Mouse (Mus musculus) midbrain, postnatal 0 days (tissue): Measurements from ENCODE around the gene Vps37d. TPM values are rescaled to one million over a fixed set of nuclear protein-coding genes. Genes with fewer than 3 reads are reported as not detected.
A peak's percentile ranks its signal among the peaks of the same experiment; 100 is the strongest.
"Not testable (repeated sequence)": the region's sequence is repeated elsewhere in the genome, so short reads cannot be mapped to it uniquely, and the experiment has no call there.

Experiments used
- ATAC-seq: fragments of 200-750 bp; cut with Nextera tagmentation; 2 replicates; pipeline ENCODE4 v1.8.0; 2017; ENCODE audit warnings: moderate number of reproducible peaks, mild to moderate bottlenecking, moderate TSS enrichment, moderate library complexity; ENCODE audit not compliant: low FRiP score
- DNase-seq: peaks from one replicate; pipeline ENCODE4 v3.0.0-alpha.2; 2015; ENCODE audit warnings: low spot score
- H3K27ac ChIP-seq: fragments of 300-500 bp; sonication (generic); 2 replicates; pipeline ENCODE4 v1.5.1; 2014; ENCODE audit warnings: low read depth, mild to moderate bottlenecking, low read length, mixed read lengths
- H3K27me3 ChIP-seq: fragments of 300-500 bp; sonication (generic); 2 replicates; pipeline ENCODE4 v1.6.1; 2014; ENCODE audit warnings: low read length, control low read depth, mixed read lengths; ENCODE audit not compliant: insufficient read depth
- H3K36me3 ChIP-seq: fragments of 300-500 bp; sonication (generic); 2 replicates; pipeline ENCODE4 v1.6.1; 2014; ENCODE audit warnings: low read length, control low read depth, mixed read lengths; ENCODE audit not compliant: insufficient read depth
- H3K4me1 ChIP-seq: fragments of 300-500 bp; sonication (generic); 2 replicates; pipeline ENCODE4 v1.6.1; 2014; ENCODE audit warnings: mild to moderate bottlenecking, control low read depth, antibody characterized with exemption, low read length, mixed read lengths; ENCODE audit not compliant: insufficient read depth
- H3K4me2 ChIP-seq: fragments of 300-500 bp; sonication (generic); 2 replicates; pipeline ENCODE4 v1.6.1; 2014; ENCODE audit warnings: low read depth, mild to moderate bottlenecking, low read length, mixed read lengths; ENCODE audit not compliant: poor library complexity, severe bottlenecking
- H3K4me3 ChIP-seq: fragments of 300-500 bp; sonication (generic); 2 replicates; pipeline ENCODE4 v1.5.1; 2014; ENCODE audit warnings: low read depth, mild to moderate bottlenecking, low read length, moderate library complexity
- H3K9ac ChIP-seq: fragments of 300-500 bp; sonication (generic); replicated peaks from 2 replicates; pipeline ENCODE4 v1.6.1; 2014; ENCODE audit warnings: mild to moderate bottlenecking, low read length, moderate library complexity, mixed read lengths; ENCODE audit not compliant: poor library complexity, severe bottlenecking
- H3K9me3 ChIP-seq: fragments of 300-500 bp; sonication (generic); 2 replicates; pipeline ENCODE4 v1.6.1; 2016; ENCODE audit warnings: low read length, control low read depth
- CTCF ChIP-seq: IDR thresholded peaks from 2 replicates; pipeline ENCODE4 v1.5.1; 2016; ENCODE audit warnings: antibody characterized with exemption, mild to moderate bottlenecking
- WGBS: fragments of 180-500 bp; shearing (Covaris S2); extraction: QIAGEN DNeasy Blood & Tissue Kit; methylation state at CpG from one replicate; pipeline ENCODE4 v1.1.7; 2014; 5-methylcytosine and 5-hydroxymethylcytosine counted together
- polyA plus RNA-seq: library from polyadenylated mRNA; unstranded; fragments of >200 nt; fragmentation: Nextera tagmentation; extraction: Ambion mirVana; gene quantifications from 2 replicates; pipeline ENCODE4 v1.2.1, GENCODE M21; 2015
- total RNA-seq: library from RNA; depleted of rRNA; stranded (reverse); fragments of >200 nt; gene quantifications from 2 replicates; pipeline ENCODE4 v1.2.3, GENCODE M21; 2014

Gene Vps37d
- total and polyA plus RNA-seq, 2 experiments from 2014 or later = 32.0 to 95.4 TPM

DNA sequence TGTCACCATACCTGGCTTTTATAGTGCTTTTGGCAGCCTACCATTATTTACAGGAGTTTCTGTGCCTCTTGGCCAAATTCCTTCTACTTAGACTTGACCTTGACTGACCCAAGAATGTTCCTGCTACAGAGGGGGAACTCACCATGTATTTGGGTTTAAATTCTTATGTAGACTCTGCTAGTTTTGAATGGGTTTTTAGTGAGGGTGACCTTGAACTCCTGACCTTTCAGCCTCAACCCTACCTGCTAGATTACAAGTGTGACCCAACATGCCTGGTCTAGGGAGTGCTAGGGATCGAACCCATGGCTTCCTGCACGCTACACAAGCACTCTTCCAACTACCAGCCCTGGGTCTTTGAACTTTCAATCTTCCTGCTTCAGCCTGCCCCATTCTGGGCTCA lies 6.0 kb downstream of the Vps37d start:
- Histone ChIP-seq H3K36me3 (peaks cover 21% of the 10 kb centered on the region), H3K9ac (no peak overlapping the region), H3K27me3 (no peaks in the 10 kb centered on the region), H3K4me1 (no peaks in the 10 kb centered on the region), H3K4me3 (no peak overlapping the region), H3K4me2 (no peak overlapping the region), H3K9me3 (no peaks in the 10 kb centered on the region), H3K27ac (no peak overlapping the region)
- DNase-seq (no peak), ATAC-seq (no peak)
- TF ChIP-seq CTCF = no peak
- 90% methylated on average over 2 of the region's 2 CpGs for WGBS

DNA sequence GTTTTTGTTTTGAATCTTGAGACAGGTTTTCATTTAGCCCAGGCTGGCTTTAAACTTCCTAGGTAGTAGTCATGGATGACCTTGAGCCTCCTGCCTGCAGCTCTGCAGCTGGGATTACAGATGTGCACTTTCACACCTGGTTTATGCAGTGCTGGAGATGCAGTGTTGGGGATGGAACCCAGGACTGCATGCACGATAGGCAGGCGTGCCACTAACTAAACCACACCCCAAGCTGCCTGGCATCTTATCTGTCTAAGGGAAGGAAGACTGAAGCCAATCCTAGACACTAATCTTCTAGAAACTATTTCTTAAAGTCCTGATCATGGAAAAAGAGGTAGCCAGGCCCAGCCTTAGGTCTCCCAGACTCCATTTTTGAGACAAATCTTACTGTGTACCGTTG lies 7.6 kb downstream of the Vps37d start:
- no peak overlapping the region for H3K4me2 ChIP-seq
- H3K36me3 ChIP-seq = peaks cover 21% of the 10 kb centered on the region
- H3K9me3 ChIP-seq = no peaks in the 10 kb centered on the region
- ATAC-seq (no peak), DNase-seq (no peak)
- no peaks in the 10 kb centered on the region for H3K4me1 ChIP-seq
- H3K4me3 ChIP-seq = no peak overlapping the region
- WGBS = 93% methylated on average over 3 of the region's 3 CpGs
- H3K9ac ChIP-seq = no peak overlapping the region
- H3K27ac ChIP-seq = no peak overlapping the region
- no peaks in the 10 kb centered on the region for H3K27me3 ChIP-seq
- no peak for TF ChIP-seq CTCF

DNA sequence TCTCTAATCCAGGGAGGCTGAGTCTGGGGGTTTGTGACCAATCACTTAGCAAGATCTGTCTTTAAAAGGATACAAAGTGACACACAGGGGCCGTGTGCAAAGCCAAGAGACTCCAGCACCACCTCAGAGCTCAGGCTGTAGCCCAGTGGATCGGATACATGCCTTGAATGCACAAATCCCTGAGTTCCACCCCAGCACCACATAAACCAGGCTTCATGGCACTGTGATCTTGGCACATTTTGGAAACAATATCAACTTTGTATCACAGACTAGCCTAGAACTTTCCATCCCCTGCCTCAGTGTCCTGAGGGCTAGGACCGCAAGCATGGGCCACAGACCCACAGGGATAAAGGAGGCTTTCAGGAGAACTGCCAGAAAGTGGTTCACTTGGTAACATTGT lies 12.1 kb downstream of the Vps37d start:
- Histone ChIP-seq H3K27ac (no peak overlapping the region), H3K4me1 (peaks cover 6% of the 10 kb centered on the region; the same call in 1 of the 2 replicates), H3K36me3 (peaks cover 4% of the 10 kb centered on the region; the same call in 1 of the 2 replicates), H3K4me2 (no peak overlapping the region), H3K4me3 (no peak overlapping the region), H3K27me3 (no peaks in the 10 kb centered on the region), H3K9ac (no peak overlapping the region), H3K9me3 (no peaks in the 10 kb centered on the region)
- ATAC-seq (no peak), DNase-seq (no peak)
- no peak for TF ChIP-seq CTCF
- 95% methylated on average over 3 of the region's 3 CpGs for WGBS

DNA sequence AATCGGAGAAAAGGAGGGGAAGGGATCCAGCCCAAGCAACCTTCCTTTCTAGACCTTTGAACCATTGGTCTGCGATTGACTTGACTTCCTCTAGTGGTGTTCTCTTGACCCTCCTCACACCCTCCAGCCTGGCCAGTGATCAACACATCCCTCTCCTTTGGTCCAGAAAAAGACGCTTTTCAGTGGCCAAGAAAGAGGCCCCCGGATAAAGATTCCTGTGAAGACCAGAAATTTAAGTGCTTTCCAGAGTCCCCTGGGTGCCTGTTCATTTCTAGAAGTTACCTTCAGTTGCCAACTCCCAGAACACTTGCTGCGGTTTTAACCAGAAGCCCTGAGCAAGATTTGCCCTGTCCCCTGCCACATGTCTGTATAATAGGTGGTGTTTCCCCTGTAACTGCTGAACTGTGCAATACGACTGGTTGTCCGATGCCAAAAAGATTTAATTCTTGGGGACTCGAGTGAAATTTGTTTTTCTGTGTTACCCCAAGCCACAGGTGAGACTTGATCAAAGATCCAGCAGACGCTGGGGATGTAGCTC lies 13.1 kb downstream of the Vps37d start, which contains the start of gene Bud23:
Gene Bud23, minus strand, starts transcription at position 51 of the 538 bp plus-strand sequence.
- not testable (repeated sequence) for H3K4me1 ChIP-seq, H3K9me3 ChIP-seq, DNase-seq, ATAC-seq, H3K27me3 ChIP-seq
- peak within 1 kb of the TSS; percentile 83 for H3K9ac ChIP-seq
- H3K4me2 ChIP-seq = peak within 1 kb of the TSS; percentile 86
- peaks cover 10% of the 10 kb centered on the region for H3K36me3 ChIP-seq
- H3K27ac ChIP-seq = peak within 1 kb of the TSS; percentile 71; the same call in 1 of the 2 replicates
- H3K4me3 ChIP-seq = peak within 1 kb of the TSS; percentile 93
- WGBS = 73% methylated on average over 8 of the region's 9 CpGs

DNA sequence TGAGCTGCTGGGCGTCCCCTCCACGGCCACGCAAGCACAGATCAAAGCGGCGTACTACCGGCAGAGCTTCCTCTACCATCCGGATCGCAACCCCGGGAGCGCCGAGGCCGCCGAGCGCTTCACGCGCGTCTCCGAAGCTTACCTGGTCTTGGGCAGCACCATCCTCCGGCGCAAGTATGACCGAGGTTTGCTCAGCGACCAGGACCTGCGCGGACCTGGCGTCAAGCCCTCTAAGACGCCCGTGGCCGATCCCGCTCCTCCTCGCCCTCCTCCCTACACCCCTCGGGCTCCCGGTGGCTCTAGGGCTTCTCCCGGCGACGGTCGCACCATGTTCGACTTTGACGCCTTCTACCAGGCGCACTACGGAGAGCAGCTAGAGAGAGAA lies 13.7 kb downstream of the Vps37d start:
- ATAC-seq (peak; percentile 57; the same call in 1 of the 2 replicates), DNase-seq (no peak)
- H3K36me3 ChIP-seq = peaks cover 16% of the 10 kb centered on the region
- no peaks in the 10 kb centered on the region for H3K27me3 ChIP-seq
- no peak for TF ChIP-seq CTCF
- H3K9ac ChIP-seq = peak overlapping the region; percentile 83
- peak overlapping the region; percentile 93 for H3K4me3 ChIP-seq
- 1% methylated on average over 40 of the region's 40 CpGs for WGBS
- no peaks in the 10 kb centered on the region for H3K9me3 ChIP-seq
- peak overlapping the region; percentile 86 for H3K4me2 ChIP-seq
- peak overlapping the region; percentile 71; the same call in 1 of the 2 replicates for H3K27ac ChIP-seq
- peaks cover 6% of the 10 kb centered on the region; the same call in 1 of the 2 replicates for H3K4me1 ChIP-seq

DNA sequence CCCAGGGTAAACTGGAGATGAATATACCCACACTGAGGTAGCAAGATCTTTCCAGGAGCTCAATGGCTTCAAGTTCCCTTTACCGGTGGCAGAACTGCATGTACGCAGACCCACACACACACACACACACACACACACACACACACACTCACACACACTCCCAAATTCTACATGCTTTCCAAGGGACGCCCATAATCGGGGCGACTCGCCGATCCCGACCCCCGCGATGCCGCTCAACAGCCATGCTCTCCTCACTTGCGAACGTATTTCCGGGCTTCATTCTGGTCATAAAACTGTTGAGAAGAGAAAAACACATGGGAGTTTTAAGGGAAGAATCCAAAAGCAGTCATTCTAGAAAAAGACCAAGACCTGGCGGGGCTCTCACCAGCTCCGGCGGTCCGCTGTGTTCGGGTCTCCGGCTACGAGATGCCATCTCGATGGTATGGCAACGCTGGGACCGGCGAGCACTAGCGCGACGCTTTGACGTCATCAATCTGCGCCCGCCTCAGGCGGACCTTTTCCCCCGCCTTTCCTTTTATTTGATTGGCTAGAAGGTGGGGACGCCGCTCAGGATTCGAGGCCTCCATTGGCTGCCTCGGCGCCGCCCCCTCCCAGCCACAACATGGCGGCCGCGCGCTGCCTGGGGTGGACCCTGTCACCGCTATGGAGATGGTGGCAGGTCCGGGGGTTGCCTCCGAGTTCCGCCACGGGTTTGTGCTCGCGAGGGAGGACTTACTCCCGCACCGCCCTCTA lies 14.3 kb downstream of the Vps37d start, which contains the start of gene Dnajc30:
Gene Dnajc30, plus strand, starts transcription at position 574 of the 753 bp plus-strand sequence.
- WGBS = under 1% methylated on average over 52 of the region's 52 CpGs

More for the DNA sequence above, 14.3 kb downstream of the Vps37d start, which contains the start of gene Dnajc30:
- H3K4me2 ChIP-seq = peak within 1 kb of the TSS; percentile 86
- DNase-seq (peak; percentile 99), ATAC-seq (peak; percentile 97)
- peak within 1 kb of the TSS; percentile 71; the same call in 1 of the 2 replicates for H3K27ac ChIP-seq
- TF ChIP-seq CTCF = no peak
- H3K4me1 ChIP-seq = peaks cover 6% of the 10 kb centered on the region; the same call in 1 of the 2 replicates
- peak within 1 kb of the TSS; percentile 93 for H3K4me3 ChIP-seq
- H3K9ac ChIP-seq = peak within 1 kb of the TSS; percentile 83
- no peaks in the 10 kb centered on the region for H3K9me3 ChIP-seq
- H3K27me3 ChIP-seq = no peaks in the 10 kb centered on the region
- peaks cover 21% of the 10 kb centered on the region for H3K36me3 ChIP-seq
